Mouse (Mus musculus): ENCODE measurements around the gene Htr1d. TPM values are rescaled to one million over a fixed set of nuclear protein-coding genes. Genes with fewer than 3 reads are reported as not detected.

Gene Htr1d
- polyA plus RNA-seq, 1 experiment from 2014 or later: not detected

DNA sequence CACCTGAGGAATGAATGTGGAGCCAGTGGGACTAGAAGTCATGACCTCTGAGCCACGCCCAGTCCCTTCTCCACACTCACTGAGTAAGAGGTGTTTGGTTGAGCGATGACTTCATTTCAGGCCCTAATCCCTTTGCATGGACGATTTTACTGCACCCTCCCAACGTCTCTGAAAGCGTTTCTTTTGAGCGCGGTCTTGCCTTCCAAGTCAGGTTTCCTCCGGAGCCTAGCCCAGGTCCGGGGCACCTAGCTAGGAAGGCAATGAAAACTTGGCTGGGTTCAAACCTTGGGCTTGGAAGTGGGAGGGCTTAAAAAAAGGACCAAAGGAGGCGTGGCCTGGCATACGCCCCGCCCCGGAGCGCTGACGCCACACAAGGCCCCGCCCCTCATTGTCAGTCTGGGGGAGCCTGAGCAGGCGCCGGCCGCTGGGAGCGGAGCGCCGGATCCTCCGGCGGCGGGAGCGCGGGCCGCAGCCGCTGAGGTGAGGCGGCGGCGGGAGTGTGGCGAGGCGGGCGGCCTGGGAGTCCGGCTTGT lies 46.1 kb downstream of the Htr1d start, which contains the start of gene Luzp1:
Gene Luzp1, plus strand, starts transcription at position 391 of the 533 bp plus-strand sequence.
- peak within 1 kb of the TSS; percentile 69 for H3K9ac ChIP-seq (ENCODE audit: low read depth, low read length)
- ATAC-seq (ENCODE audit: low read depth): peak; percentile 88
- H3K4me3 ChIP-seq (ENCODE audit: low read depth, low read length): peak within 1 kb of the TSS; percentile 67
- 2% methylated on average over 24 of the region's 36 CpGs for WGBS (ENCODE audit: insufficient replicate concordance)
- H3K4me2 ChIP-seq (ENCODE audit: low read depth, low read length): peak within 1 kb of the TSS; percentile 80
- no peaks in the 10 kb centered on the region for H3K36me3 ChIP-seq (ENCODE audit: control insufficient read depth, insufficient read depth)
- peaks cover 4% of the 10 kb centered on the region for H3K4me1 ChIP-seq (ENCODE audit: control insufficient read depth, low read depth, low read length)
- peak within 1 kb of the TSS; percentile 67 for H3K27ac ChIP-seq (ENCODE audit: low read length)
- H3K27me3 ChIP-seq (ENCODE audit: control insufficient read depth, insufficient read depth, low read depth, low read length): peaks cover 33% of the 10 kb centered on the region
- H3K9me3 ChIP-seq (replicated peaks; ENCODE audit: control insufficient read depth, low read length): no peaks in the 10 kb centered on the region

DNA sequence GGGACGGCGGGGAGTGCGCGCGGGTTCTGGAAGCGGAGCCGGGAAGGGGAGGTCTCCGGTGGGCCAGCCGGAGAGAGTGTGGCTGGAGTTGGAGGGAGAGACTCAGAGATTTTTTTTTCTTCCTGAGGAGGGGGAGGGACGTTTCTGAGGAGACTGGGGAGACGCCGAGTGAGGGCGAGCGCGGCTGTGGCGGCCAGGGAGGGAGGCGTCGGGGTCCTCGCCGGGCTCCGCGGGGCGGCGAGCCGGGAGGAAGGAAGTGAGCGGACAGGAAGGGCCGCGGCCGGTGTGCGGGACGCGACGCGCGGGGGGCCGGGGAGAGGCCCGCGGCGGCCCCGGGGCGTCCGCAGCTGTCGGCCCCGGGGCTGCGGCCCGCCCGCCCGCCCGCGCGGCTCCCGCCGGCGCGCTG lies 46.6 kb downstream of the Htr1d start:
- H3K9ac ChIP-seq (ENCODE audit: low read depth, low read length): peak overlapping the region; percentile 69
- WGBS (ENCODE audit: insufficient replicate concordance): under 1% methylated on average over 45 of the region's 55 CpGs
- ATAC-seq (ENCODE audit: low read depth): peak; percentile 47
- H3K27ac ChIP-seq (ENCODE audit: low read length): peak overlapping the region; percentile 67
- peak overlapping the region; percentile 80 for H3K4me2 ChIP-seq (ENCODE audit: low read depth, low read length)
- H3K27me3 ChIP-seq (ENCODE audit: control insufficient read depth, insufficient read depth, low read depth, low read length): peaks cover 33% of the 10 kb centered on the region
- no peaks in the 10 kb centered on the region for H3K9me3 ChIP-seq (replicated peaks; ENCODE audit: control insufficient read depth, low read length)
- no peaks in the 10 kb centered on the region for H3K36me3 ChIP-seq (ENCODE audit: control insufficient read depth, insufficient read depth)
- H3K4me3 ChIP-seq (ENCODE audit: low read depth, low read length): peak overlapping the region; percentile 67
- peaks cover 4% of the 10 kb centered on the region for H3K4me1 ChIP-seq (ENCODE audit: control insufficient read depth, low read depth, low read length)

DNA sequence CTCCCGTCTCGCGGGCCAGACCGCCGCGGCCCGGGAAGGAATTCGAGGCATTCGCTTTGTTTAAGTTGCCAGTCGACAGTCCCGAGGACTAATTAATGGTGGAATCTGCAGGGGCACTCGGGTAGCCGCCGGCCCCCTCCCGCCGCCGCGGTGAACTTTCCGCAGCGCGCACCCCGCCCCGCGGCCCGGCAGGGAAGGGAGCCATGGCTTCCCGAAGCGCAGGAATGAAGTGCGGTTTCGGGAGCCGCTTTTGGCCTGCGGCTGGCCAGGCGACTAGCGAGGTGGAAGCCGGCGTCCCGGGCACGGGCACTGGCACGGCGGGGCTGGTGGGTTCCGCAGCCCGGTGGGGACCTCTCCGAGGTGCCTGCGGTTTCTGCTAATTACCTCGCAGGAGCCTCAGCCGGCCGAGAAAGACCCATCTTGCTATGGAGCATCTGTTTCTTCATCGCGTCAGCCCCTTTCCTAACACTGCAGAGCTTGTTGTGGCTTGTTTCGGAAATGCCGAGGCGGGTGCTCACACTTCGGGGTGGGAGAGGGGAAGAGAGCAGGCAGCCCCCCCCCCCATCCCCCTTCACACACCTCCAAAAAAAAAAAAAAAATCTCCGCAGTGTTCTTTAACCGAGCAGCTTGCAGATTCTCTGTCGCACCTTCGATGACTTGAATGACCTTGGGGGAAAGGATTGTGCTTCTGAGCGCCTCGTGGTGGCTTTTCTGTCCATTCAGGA lies 47.2 kb downstream of the Htr1d start:
- Histone ChIP-seq H3K4me1 (ENCODE audit: control insufficient read depth, low read depth, low read length) (peaks cover 4% of the 10 kb centered on the region), H3K9me3 (replicated peaks; ENCODE audit: control insufficient read depth, low read length) (no peaks in the 10 kb centered on the region), H3K4me3 (ENCODE audit: low read depth, low read length) (peak overlapping the region; percentile 67), H3K9ac (ENCODE audit: low read depth, low read length) (peak overlapping the region; percentile 69), H3K36me3 (ENCODE audit: control insufficient read depth, insufficient read depth) (no peaks in the 10 kb centered on the region), H3K4me2 (ENCODE audit: low read depth, low read length) (peak overlapping the region; percentile 80), H3K27me3 (ENCODE audit: control insufficient read depth, insufficient read depth, low read depth, low read length) (peaks cover 33% of the 10 kb centered on the region), H3K27ac (ENCODE audit: low read length) (peak overlapping the region; percentile 67)
- ATAC-seq (ENCODE audit: low read depth): no peak; the same call in 1 of the 2 replicates
- under 1% methylated on average over 58 of the region's 58 CpGs for WGBS (ENCODE audit: insufficient replicate concordance)

DNA sequence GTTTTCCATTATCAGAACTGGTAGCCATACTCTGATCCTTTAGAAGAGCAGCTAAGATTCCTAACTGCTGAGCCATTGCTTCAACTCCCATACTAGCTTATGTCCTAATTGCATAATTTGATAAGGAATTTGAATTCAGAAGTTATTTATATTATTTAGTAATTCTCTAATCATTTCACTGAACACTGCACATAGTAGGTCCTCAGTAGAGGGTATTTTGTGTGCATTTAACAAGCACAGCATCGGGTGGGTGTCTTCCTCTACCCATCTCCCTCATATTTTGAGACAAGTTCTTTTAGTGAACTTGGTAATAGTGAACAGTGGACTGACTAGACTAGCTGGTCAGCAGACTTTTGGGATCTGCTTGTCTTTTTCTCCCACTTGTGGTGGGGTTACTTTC lies 53.4 kb downstream of the Htr1d start:
- Histone ChIP-seq H3K9me3 (replicated peaks; ENCODE audit: control insufficient read depth, low read length) (no peaks in the 10 kb centered on the region), H3K9ac (ENCODE audit: low read depth, low read length) (no peak overlapping the region), H3K4me3 (ENCODE audit: low read depth, low read length) (no peak overlapping the region), H3K4me2 (ENCODE audit: low read depth, low read length) (no peak overlapping the region), H3K27me3 (ENCODE audit: control insufficient read depth, insufficient read depth, low read depth, low read length) (peaks cover 4% of the 10 kb centered on the region), H3K4me1 (ENCODE audit: control insufficient read depth, low read depth, low read length) (no peaks in the 10 kb centered on the region), H3K27ac (ENCODE audit: low read length) (no peak overlapping the region), H3K36me3 (ENCODE audit: control insufficient read depth, insufficient read depth) (no peaks in the 10 kb centered on the region)
- ATAC-seq (ENCODE audit: low read depth): no peak
- 66% methylated on average over 1 of the region's 1 CpGs for WGBS (ENCODE audit: insufficient replicate concordance)

DNA sequence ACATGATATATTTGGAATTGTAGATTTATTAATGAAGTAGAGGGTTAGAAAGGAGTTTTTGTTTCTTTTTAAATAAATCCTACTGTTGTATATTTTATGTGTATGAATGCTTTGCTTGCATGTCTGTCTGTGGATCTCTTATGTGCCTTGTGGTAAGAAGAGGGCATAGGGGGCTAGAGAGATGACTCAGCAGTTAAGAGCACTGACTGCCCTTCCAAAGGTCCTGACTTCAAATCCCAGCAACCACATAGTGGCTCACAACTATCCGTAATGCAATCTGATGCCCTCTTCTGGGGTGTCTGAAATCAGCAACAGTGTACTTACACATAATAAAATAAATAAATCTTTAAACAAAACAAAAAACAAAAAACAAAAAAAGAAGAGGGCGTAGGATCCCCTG lies 63.2 kb downstream of the Htr1d start:
- H3K9me3 ChIP-seq (replicated peaks; ENCODE audit: control insufficient read depth, low read length): no peaks in the 10 kb centered on the region
- WGBS (ENCODE audit: insufficient replicate concordance): 59% methylated on average over 2 of the region's 2 CpGs
- H3K9ac ChIP-seq (ENCODE audit: low read depth, low read length): no peak overlapping the region
- H3K4me2 ChIP-seq (ENCODE audit: low read depth, low read length): no peak overlapping the region
- H3K4me3 ChIP-seq (ENCODE audit: low read depth, low read length): no peak overlapping the region
- no peak overlapping the region for H3K27ac ChIP-seq (ENCODE audit: low read length)
- ATAC-seq (ENCODE audit: low read depth): no peak
- H3K27me3 ChIP-seq (ENCODE audit: control insufficient read depth, insufficient read depth, low read depth, low read length): no peaks in the 10 kb centered on the region
- H3K4me1 ChIP-seq (ENCODE audit: control insufficient read depth, low read depth, low read length): no peaks in the 10 kb centered on the region
- H3K36me3 ChIP-seq (ENCODE audit: control insufficient read depth, insufficient read depth): no peaks in the 10 kb centered on the region

Other genes with a start within 250 kb of the Htr1d start
- 2.2 and 3.0 TPM in 2 replicates for gene Asap3, start 217.2 kb upstream of the Htr1d start, polyA plus RNA-seq (2015; fragmentation: Nextera tagmentation; extraction: Ambion mirVana)
- gene Tcea3, start 175.8 kb upstream of the Htr1d start, polyA plus RNA-seq (2015; fragmentation: Nextera tagmentation; extraction: Ambion mirVana): 25.3 and 29.8 TPM in 2 replicates
- gene Zfp46, start 138.8 kb upstream of the Htr1d start, polyA plus RNA-seq (2015; fragmentation: Nextera tagmentation; extraction: Ambion mirVana): 2.8 and 3.5 TPM in 2 replicates
- gene Hnrnpr, start 112.6 kb upstream of the Htr1d start, polyA plus RNA-seq (2015; fragmentation: Nextera tagmentation; extraction: Ambion mirVana): 44.3 and 47.2 TPM in 2 replicates
- 0.05 and 0.11 TPM in 2 replicates for gene 6030445D17Rik, start 38.7 kb downstream of the Htr1d start, polyA plus RNA-seq (2015; fragmentation: Nextera tagmentation; extraction: Ambion mirVana)
- gene Luzp1, start 46.2 kb downstream of the Htr1d start, polyA plus RNA-seq (2015; fragmentation: Nextera tagmentation; extraction: Ambion mirVana): 12.0 and 13.2 TPM in 2 replicates
- 5.5 and 6.6 TPM in 2 replicates for gene Kdm1a, start 179.2 kb downstream of the Htr1d start, polyA plus RNA-seq (2015; fragmentation: Nextera tagmentation; extraction: Ambion mirVana)
- gene Tex46, start 186.9 kb downstream of the Htr1d start, polyA plus RNA-seq (2015; fragmentation: Nextera tagmentation; extraction: Ambion mirVana): not detected in 2 replicates
- gene Lactbl1, start 199.1 kb downstream of the Htr1d start, polyA plus RNA-seq (2015; fragmentation: Nextera tagmentation; extraction: Ambion mirVana): not detected in 2 replicates